Mouse (Mus musculus): ENCODE measurements around the gene Card19. TPM values are rescaled to one million over a fixed set of nuclear protein-coding genes. Genes with fewer than 3 reads are reported as not detected.

Gene Card19
- total RNA-seq, 1 experiment = 16.9 TPM

DNA sequence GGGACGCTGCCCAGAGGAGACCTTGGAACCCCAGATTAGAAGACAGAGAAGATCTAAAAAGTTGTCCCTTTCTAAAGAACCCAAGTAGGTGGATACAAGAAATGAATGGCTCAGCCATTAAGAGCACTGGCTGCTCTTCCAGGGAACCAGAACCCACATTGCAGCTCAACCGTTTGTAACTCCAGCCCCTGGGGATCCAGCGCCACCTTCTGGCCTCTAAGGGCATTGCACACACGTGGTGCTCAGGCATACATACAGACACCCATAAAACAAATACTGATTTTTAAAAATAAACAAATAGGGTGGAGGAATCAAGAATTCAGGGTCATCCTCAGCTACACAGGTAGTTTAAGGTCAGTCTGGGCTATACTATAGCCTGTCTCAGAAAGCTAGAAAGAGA, 59.2 kb downstream of the Card19 start:
- no peak overlapping the region for H3K27ac ChIP-seq (ENCODE audit: insufficient read depth, low read depth, low read length, poor library complexity, severe bottlenecking)
- in situ Hi-C loops (cut with MboI; ENCODE audit: low sequenced_read_pairs in 2 of 2, unreplicated experiment in 2 of 2) = loop anchor here in 1 of 2 experiments (25.0 kb wide), 1 partner anchor 494 kb away; the partner anchor contains the start of gene Barx1
- no peak overlapping the region for H3K9ac ChIP-seq (ENCODE audit: insufficient read depth, low read depth, low read length, poor library complexity, severe bottlenecking)
- peaks cover 0 to 4% of the 10 kb centered on the region in 2 experiments; a peak in 1 of 4 replicates for H3K4me1 ChIP-seq (ENCODE audit: control insufficient read depth in 2 of 2, insufficient read depth in 2 of 2, low read length in 2 of 2, poor library complexity in 1 of 2)
- DNase-seq (ENCODE audit: low read depth, low spot score) = no peak
- H3K9me3 ChIP-seq (ENCODE audit: control insufficient read depth, insufficient read depth, low read depth, low read length) = no peaks in the 10 kb centered on the region
- H3K4me3 ChIP-seq (ENCODE audit: insufficient read depth in 1 of 2, low read depth in 1 of 2, low read length in 2 of 2, poor library complexity in 1 of 2, severe bottlenecking in 1 of 2) = no peak overlapping the region
- no peak for TF ChIP-seq HCFC1 (IDR thresholded peaks at IDR 0.05; ENCODE audit: borderline replicate concordance, insufficient read depth, low read length)
- TF ChIP-seq MAFK (IDR thresholded peaks at IDR 0.05; ENCODE audit: insufficient read depth, low read depth, low read length) = no peak
- no peak for TF ChIP-seq ZC3H11A (IDR thresholded peaks at IDR 0.05; ENCODE audit: borderline replicate concordance, low read depth, low read length)
- no peak for TF ChIP-seq CHD2 (IDR thresholded peaks at IDR 0.05; ENCODE audit: low read depth, low read length)
- no peak for TF ChIP-seq ZNF384 (IDR thresholded peaks at IDR 0.05; ENCODE audit: low read depth, low read length)
- no peaks in the 10 kb centered on the region for H3K36me3 ChIP-seq (ENCODE audit: control insufficient read depth, insufficient read depth, low read length, poor library complexity, severe bottlenecking)

- no peak for DNase-seq (ENCODE audit: low read depth, low spot score)
- in situ Hi-C loops (cut with MboI; ENCODE audit: low sequenced_read_pairs in 2 of 2, unreplicated experiment in 2 of 2) = loop anchor here in 1 of 2 experiments (25.0 kb wide), 1 partner anchor 492 kb away; the partner anchor contains the start of gene Barx1
- H3K4me3 ChIP-seq (ENCODE audit: insufficient read depth in 1 of 2, low read depth in 1 of 2, low read length in 2 of 2, poor library complexity in 1 of 2, severe bottlenecking in 1 of 2) = no peak overlapping the region
- no peak overlapping the region for H3K9ac ChIP-seq (ENCODE audit: insufficient read depth, low read depth, low read length, poor library complexity, severe bottlenecking)
- no peaks in the 10 kb centered on the region for H3K4me1 ChIP-seq (ENCODE audit: control insufficient read depth in 2 of 2, insufficient read depth in 2 of 2, low read length in 2 of 2, poor library complexity in 1 of 2)
- no peak overlapping the region for H3K27ac ChIP-seq (ENCODE audit: insufficient read depth, low read depth, low read length, poor library complexity, severe bottlenecking)
- TF ChIP-seq ZC3H11A (IDR thresholded peaks at IDR 0.05; ENCODE audit: borderline replicate concordance, low read depth, low read length) (no peak), HCFC1 (IDR thresholded peaks at IDR 0.05; ENCODE audit: borderline replicate concordance, insufficient read depth, low read length) (no peak), CHD2 (IDR thresholded peaks at IDR 0.05; ENCODE audit: low read depth, low read length) (no peak), ZNF384 (IDR thresholded peaks at IDR 0.05; ENCODE audit: low read depth, low read length) (no peak), MAFK (IDR thresholded peaks at IDR 0.05; ENCODE audit: insufficient read depth, low read depth, low read length) (no peak)
- H3K36me3 ChIP-seq (ENCODE audit: control insufficient read depth, insufficient read depth, low read length, poor library complexity, severe bottlenecking) = no peaks in the 10 kb centered on the region
- no peaks in the 10 kb centered on the region for H3K9me3 ChIP-seq (ENCODE audit: control insufficient read depth, insufficient read depth, low read depth, low read length)
Observed at GRCm38 (mm10) chr13:49154621-49155020, 61.2 kb downstream of the Card19 start.

GRCm38 (mm10) chr13:49154028-49154427, 61.8 kb downstream of the Card19 start:
- in situ Hi-C loops (cut with MboI; ENCODE audit: low sequenced_read_pairs in 2 of 2, unreplicated experiment in 2 of 2) = loop anchor here in 1 of 2 experiments (25.0 kb wide), 1 partner anchor 492 kb away; the partner anchor contains the start of gene Barx1
- Histone ChIP-seq H3K27ac (ENCODE audit: insufficient read depth, low read depth, low read length, poor library complexity, severe bottlenecking) (no peak overlapping the region), H3K9me3 (ENCODE audit: control insufficient read depth, insufficient read depth, low read depth, low read length) (no peaks in the 10 kb centered on the region), H3K4me3 (ENCODE audit: insufficient read depth in 1 of 2, low read depth in 1 of 2, low read length in 2 of 2, poor library complexity in 1 of 2, severe bottlenecking in 1 of 2) (no peak overlapping the region), H3K36me3 (ENCODE audit: control insufficient read depth, insufficient read depth, low read length, poor library complexity, severe bottlenecking) (no peaks in the 10 kb centered on the region), H3K4me1 (ENCODE audit: control insufficient read depth in 2 of 2, insufficient read depth in 2 of 2, low read length in 2 of 2, poor library complexity in 1 of 2) (no peaks in the 10 kb centered on the region), H3K9ac (ENCODE audit: insufficient read depth, low read depth, low read length, poor library complexity, severe bottlenecking) (no peak overlapping the region)
- TF ChIP-seq CHD2 (IDR thresholded peaks at IDR 0.05; ENCODE audit: low read depth, low read length) = no peak
- TF ChIP-seq ZNF384 (IDR thresholded peaks at IDR 0.05; ENCODE audit: low read depth, low read length) = no peak
- no peak for TF ChIP-seq ZC3H11A (IDR thresholded peaks at IDR 0.05; ENCODE audit: borderline replicate concordance, low read depth, low read length)
- TF ChIP-seq MAFK (IDR thresholded peaks at IDR 0.05; ENCODE audit: insufficient read depth, low read depth, low read length) = no peak
- no peak for TF ChIP-seq HCFC1 (IDR thresholded peaks at IDR 0.05; ENCODE audit: borderline replicate concordance, insufficient read depth, low read length)
- no peak for DNase-seq (ENCODE audit: low read depth, low spot score)

Other genes with a start within 250 kb of the Card19 start
- gene Fam120a, start 248.0 kb downstream of the Card19 start, total RNA-seq (2012; rRNA removed) = 111 and 135 TPM in 2 replicates
- 1.6 TPM in 2 replicates for gene Wnk2, start 68.0 kb downstream of the Card19 start, total RNA-seq (2012; rRNA removed)
- 18.0 and 20.8 TPM in 2 replicates for gene Ninj1, start 28.6 kb downstream of the Card19 start, total RNA-seq (2012; rRNA removed)
- gene Susd3, start 32.7 kb upstream of the Card19 start, total RNA-seq (2012; rRNA removed) = 0.95 and 1.3 TPM in 2 replicates
- 1.5 and 6.2 TPM in 2 replicates for gene Fgd3, start 104.3 kb upstream of the Card19 start, total RNA-seq (2012; rRNA removed)
- gene Bicd2, start 125.5 kb upstream of the Card19 start, total RNA-seq (2012; rRNA removed) = 18.2 and 25.5 TPM in 2 replicates
- 12.1 and 16.9 TPM in 2 replicates for gene Ippk, start 205.2 kb upstream of the Card19 start, total RNA-seq (2012; rRNA removed)

All from ES-E14 (cell line).